Mouse (Mus musculus) forebrain, embryonic 12.5 days (tissue): ENCODE measurements around the gene Arhgap28. TPM values are rescaled to one million over a fixed set of nuclear protein-coding genes. Genes with fewer than 3 reads are reported as not detected.

Experiments used
- ATAC-seq: fragments of 200-750 bp; cut with Nextera tagmentation; 2 replicates; pipeline ENCODE4 v1.8.0; 2017; ENCODE audit warnings: moderate TSS enrichment; ENCODE audit not compliant: low FRiP score
- H3K27ac ChIP-seq: fragments of 300-500 bp; sonication (generic); 2 replicates; pipeline ENCODE4 v1.5.1; 2016; ENCODE audit warnings: mild to moderate bottlenecking
- H3K27me3 ChIP-seq: fragments of 300-500 bp; sonication (generic); 2 replicates; pipeline ENCODE4 v1.6.1; 2016; ENCODE audit warnings: mild to moderate bottlenecking
- H3K36me3 ChIP-seq: fragments of 300-500 bp; sonication (generic); replicated peaks from 2 replicates; pipeline ENCODE4 v1.6.1; 2016; ENCODE audit warnings: mild to moderate bottlenecking
- H3K4me1 ChIP-seq: fragments of 300-500 bp; sonication (generic); 2 replicates; pipeline ENCODE4 v1.6.1; 2016
- H3K4me2 ChIP-seq: fragments of 300-500 bp; sonication (generic); 2 replicates; pipeline ENCODE4 v1.6.1; 2016; ENCODE audit warnings: mild to moderate bottlenecking, moderate library complexity
- H3K4me3 ChIP-seq: fragments of 300-500 bp; sonication (generic); replicated peaks from 2 replicates; pipeline ENCODE4 v1.5.1; 2016; ENCODE audit warnings: mild to moderate bottlenecking
- H3K9ac ChIP-seq: fragments of 300-500 bp; sonication (generic); 2 replicates; pipeline ENCODE4 v1.6.1; 2016; ENCODE audit warnings: mild to moderate bottlenecking
- H3K9me3 ChIP-seq: fragments of 300-500 bp; sonication (generic); 2 replicates; pipeline ENCODE4 v1.6.1; 2016
- WGBS: fragments of 180-500 bp; shearing (Covaris S2); methylation state at CpG from one replicate; pipeline ENCODE4 v1.1.7; 2016; 5-methylcytosine and 5-hydroxymethylcytosine counted together
- polyA plus RNA-seq: library from polyadenylated mRNA; unstranded; fragments of >200 nt; fragmentation: Nextera tagmentation; extraction: Ambion mirVana; gene quantifications from 2 replicates; pipeline ENCODE4 v1.2.1, GENCODE M21; 2016

The Arhgap28 gene
- polyA plus RNA-seq, 1 experiment from 2014 or later: 17.0 TPM

GRCm38 (mm10) chr17:67928280-67928679, 75.6 kb downstream of the Arhgap28 start:
- no peak overlapping the region for H3K4me3 ChIP-seq
- no peaks in the 10 kb centered on the region for H3K27me3 ChIP-seq
- H3K9me3 ChIP-seq: no peaks in the 10 kb centered on the region
- no peak overlapping the region for H3K27ac ChIP-seq
- H3K36me3 ChIP-seq: no peaks in the 10 kb centered on the region
- no peak overlapping the region for H3K4me2 ChIP-seq
- no peaks in the 10 kb centered on the region for H3K4me1 ChIP-seq
- ATAC-seq: no peak
- 87% methylated on average over 6 of the region's 6 CpGs for WGBS
- no peak overlapping the region for H3K9ac ChIP-seq

GRCm38 (mm10) chr17:67927864-67928263, 76.1 kb downstream of the Arhgap28 start:
- no peak overlapping the region for H3K27ac ChIP-seq
- no peaks in the 10 kb centered on the region for H3K4me1 ChIP-seq
- 95% methylated on average over 8 of the region's 8 CpGs for WGBS
- no peak overlapping the region for H3K4me3 ChIP-seq
- H3K27me3 ChIP-seq: no peaks in the 10 kb centered on the region
- H3K9ac ChIP-seq: no peak overlapping the region
- H3K36me3 ChIP-seq: no peaks in the 10 kb centered on the region
- ATAC-seq: no peak
- H3K9me3 ChIP-seq: no peaks in the 10 kb centered on the region
- no peak overlapping the region for H3K4me2 ChIP-seq

- no peak overlapping the region for H3K4me2 ChIP-seq
- no peak for ATAC-seq
- H3K27me3 ChIP-seq: no peaks in the 10 kb centered on the region
- H3K4me3 ChIP-seq: no peak overlapping the region
- no peaks in the 10 kb centered on the region for H3K36me3 ChIP-seq
- no peak overlapping the region for H3K9ac ChIP-seq
- H3K27ac ChIP-seq: no peak overlapping the region
- H3K4me1 ChIP-seq: no peaks in the 10 kb centered on the region
- no peaks in the 10 kb centered on the region for H3K9me3 ChIP-seq
- WGBS: 84% methylated on average over 7 of the region's 7 CpGs
Measured at GRCm38 (mm10) chr17:67919959-67920358, 84.0 kb downstream of the Arhgap28 start.

- no peaks in the 10 kb centered on the region for H3K9me3 ChIP-seq
- H3K27ac ChIP-seq: no peak overlapping the region
- no peak overlapping the region for H3K9ac ChIP-seq
- no peaks in the 10 kb centered on the region for H3K36me3 ChIP-seq
- no peak for ATAC-seq
- H3K27me3 ChIP-seq: no peaks in the 10 kb centered on the region
- H3K4me2 ChIP-seq: no peak overlapping the region
- no peak overlapping the region for H3K4me3 ChIP-seq
- 96% methylated on average over 7 of the region's 7 CpGs for WGBS
- no peaks in the 10 kb centered on the region for H3K4me1 ChIP-seq
Measured at GRCm38 (mm10) chr17:67918201-67918600, 85.7 kb downstream of the Arhgap28 start.

- no peaks in the 10 kb centered on the region for H3K36me3 ChIP-seq
- ATAC-seq: no peak
- WGBS: 80% methylated on average over 2 of the region's 2 CpGs
- no peaks in the 10 kb centered on the region for H3K4me1 ChIP-seq
- no peak overlapping the region for H3K4me2 ChIP-seq
- H3K27me3 ChIP-seq: no peaks in the 10 kb centered on the region
- H3K9me3 ChIP-seq: no peaks in the 10 kb centered on the region
- H3K27ac ChIP-seq: no peak overlapping the region
- no peak overlapping the region for H3K4me3 ChIP-seq
- H3K9ac ChIP-seq: no peak overlapping the region
Measured at GRCm38 (mm10) chr17:67916901-67917300, 87.0 kb downstream of the Arhgap28 start.

- Histone ChIP-seq H3K4me2 (no peak overlapping the region), H3K27ac (no peak overlapping the region), H3K9me3 (no peaks in the 10 kb centered on the region), H3K4me3 (no peak overlapping the region), H3K27me3 (no peaks in the 10 kb centered on the region), H3K36me3 (no peaks in the 10 kb centered on the region), H3K9ac (no peak overlapping the region), H3K4me1 (no peaks in the 10 kb centered on the region)
- no peak for ATAC-seq
- 66% methylated on average over 12 of the region's 12 CpGs for WGBS
Measured at GRCm38 (mm10) chr17:67912640-67913039, 91.3 kb downstream of the Arhgap28 start.

- Histone ChIP-seq H3K27ac (no peak overlapping the region), H3K9me3 (no peaks in the 10 kb centered on the region), H3K4me3 (no peak overlapping the region), H3K4me2 (no peak overlapping the region), H3K4me1 (no peaks in the 10 kb centered on the region), H3K36me3 (no peaks in the 10 kb centered on the region), H3K27me3 (no peaks in the 10 kb centered on the region), H3K9ac (no peak overlapping the region)
- 88% methylated on average over 11 of the region's 11 CpGs for WGBS
- ATAC-seq: no peak
Measured at GRCm38 (mm10) chr17:67912051-67912450, 91.9 kb downstream of the Arhgap28 start.

GRCm38 (mm10) chr17:67908537-67908936, 95.4 kb downstream of the Arhgap28 start:
- ATAC-seq: no peak
- Histone ChIP-seq H3K27ac (no peak overlapping the region), H3K4me3 (no peak overlapping the region), H3K27me3 (no peaks in the 10 kb centered on the region), H3K9me3 (no peaks in the 10 kb centered on the region), H3K36me3 (no peaks in the 10 kb centered on the region), H3K4me2 (no peak overlapping the region), H3K4me1 (0 out of 2 replicates have a peak, but pooled peaks cover 2% of the 10 kb centered on the region), H3K9ac (no peak overlapping the region)
- WGBS: 87% methylated on average over 4 of the region's 4 CpGs

GRCm38 (mm10) chr17:67908137-67908536, 95.8 kb downstream of the Arhgap28 start:
- Histone ChIP-seq H3K36me3 (no peaks in the 10 kb centered on the region), H3K4me2 (no peak overlapping the region), H3K4me3 (no peak overlapping the region), H3K4me1 (0 out of 2 replicates have a peak, but pooled peaks cover 2% of the 10 kb centered on the region), H3K9ac (no peak overlapping the region), H3K27me3 (no peaks in the 10 kb centered on the region), H3K27ac (no peak overlapping the region), H3K9me3 (no peaks in the 10 kb centered on the region)
- ATAC-seq: no peak
- 73% methylated on average over 4 of the region's 4 CpGs for WGBS

- Histone ChIP-seq H3K36me3 (no peaks in the 10 kb centered on the region), H3K9me3 (no peaks in the 10 kb centered on the region), H3K27me3 (no peaks in the 10 kb centered on the region), H3K4me3 (no peak overlapping the region), H3K9ac (no peak overlapping the region), H3K4me1 (0 out of 2 replicates have a peak, but pooled peaks cover 2% of the 10 kb centered on the region), H3K4me2 (no peak overlapping the region), H3K27ac (no peak overlapping the region)
- ATAC-seq: no peak
- 93% methylated on average over 10 of the region's 10 CpGs for WGBS
Measured at GRCm38 (mm10) chr17:67907532-67908054, 96.3 kb downstream of the Arhgap28 start.

- H3K36me3 ChIP-seq: no peaks in the 10 kb centered on the region
- WGBS: 67% methylated on average over 3 of the region's 3 CpGs
- no peak overlapping the region for H3K9ac ChIP-seq
- ATAC-seq: no peak
- no peak overlapping the region for H3K4me3 ChIP-seq
- 0 out of 2 replicates have a peak, but pooled peaks cover 2% of the 10 kb centered on the region for H3K4me1 ChIP-seq
- no peak overlapping the region for H3K4me2 ChIP-seq
- no peaks in the 10 kb centered on the region for H3K9me3 ChIP-seq
- no peak overlapping the region for H3K27ac ChIP-seq
- H3K27me3 ChIP-seq: no peaks in the 10 kb centered on the region
Measured at GRCm38 (mm10) chr17:67906236-67906635, 97.7 kb downstream of the Arhgap28 start.

GRCm38 (mm10) chr17:67904315-67904944, 99.5 kb downstream of the Arhgap28 start:
- Histone ChIP-seq H3K36me3 (no peaks in the 10 kb centered on the region), H3K9ac (no peak overlapping the region), H3K4me2 (no peak overlapping the region), H3K27ac (no peak overlapping the region), H3K4me1 (0 out of 2 replicates have a peak, but pooled peaks cover 2% of the 10 kb centered on the region), H3K4me3 (no peak overlapping the region), H3K27me3 (no peaks in the 10 kb centered on the region), H3K9me3 (no peaks in the 10 kb centered on the region)
- no peak for ATAC-seq
- WGBS: 83% methylated on average over 14 of the region's 14 CpGs

GRCm38 (mm10) chr17:67902847-67903246, 101.1 kb downstream of the Arhgap28 start:
- no peaks in the 10 kb centered on the region for H3K27me3 ChIP-seq
- H3K27ac ChIP-seq: no peak overlapping the region
- ATAC-seq: no peak
- H3K9me3 ChIP-seq: no peaks in the 10 kb centered on the region
- no peaks in the 10 kb centered on the region for H3K36me3 ChIP-seq
- no peak overlapping the region for H3K9ac ChIP-seq
- WGBS: 88% methylated on average over 4 of the region's 4 CpGs
- H3K4me3 ChIP-seq: no peak overlapping the region
- no peak overlapping the region for H3K4me2 ChIP-seq
- H3K4me1 ChIP-seq: 0 out of 2 replicates have a peak, but pooled peaks cover 2% of the 10 kb centered on the region
